Mouse (Mus musculus) liver, embryonic 14.5 days (tissue): ENCODE data around the gene Ube4b.

Experiments used
- CTCF ChIP-seq: IDR thresholded peaks from 2 replicates; pipeline ENCODE4 v1.5.1; 2016; ENCODE audit warnings: antibody characterized with exemption, low read depth, control low read depth
- EP300 ChIP-seq: IDR thresholded peaks from 2 replicates; pipeline ENCODE4 v1.6.1; 2016; ENCODE audit warnings: antibody characterized with exemption, low read depth

- TF ChIP-seq CTCF: no peak
- TF ChIP-seq EP300: no peak
These were observed 9.6 kb downstream of the Ube4b start for GRCm38 (mm10) chr4:149416986-149417385.
